Mouse (Mus musculus) lung, embryonic 14.5 days (tissue): ENCODE measurements around the gene Tmem121. TPM values are rescaled to one million over a fixed set of nuclear protein-coding genes. Genes with fewer than 3 reads are reported as not detected.

Experiments
- polyA plus RNA-seq: library from polyadenylated mRNA; unstranded; fragments of >200 nt; fragmentation: Nextera tagmentation; extraction: Ambion mirVana; gene quantifications from 2 replicates; pipeline ENCODE4 v1.2.1, GENCODE M21; 2014

The Tmem121 gene
- polyA plus RNA-seq, 1 experiment from 2014 or later: 6.1 TPM

Other genes with a start within 250 kb of the Tmem121 start
- gene Nudt14, start 243.8 kb upstream of the Tmem121 start, polyA plus RNA-seq: 107 and 116 TPM in 2 replicates
- 26.4 and 26.7 TPM in 2 replicates for gene Btbd6, start 209.4 kb upstream of the Tmem121 start, polyA plus RNA-seq
- 61.7 and 65.9 TPM in 2 replicates for gene Brf1, start 185.2 kb upstream of the Tmem121 start, polyA plus RNA-seq
- gene Pacs2, start 171.4 kb upstream of the Tmem121 start, polyA plus RNA-seq: 12.3 and 15.6 TPM in 2 replicates
- gene Tex22, start 111.4 kb upstream of the Tmem121 start, polyA plus RNA-seq: not detected in 2 replicates
- 22.8 and 24.1 TPM in 2 replicates for gene Mta1, start 87.7 kb upstream of the Tmem121 start, polyA plus RNA-seq
- 266 and 273 TPM in 2 replicates for gene Crip2, start 45.7 kb upstream of the Tmem121 start, polyA plus RNA-seq
- 237 and 267 TPM in 2 replicates for gene Crip1, start 39.6 kb upstream of the Tmem121 start, polyA plus RNA-seq
- gene Tedc1, start 29.5 kb upstream of the Tmem121 start, polyA plus RNA-seq: 35.1 and 35.4 TPM in 2 replicates